Mouse (Mus musculus): ENCODE results near the gene Sem1.

DNA sequence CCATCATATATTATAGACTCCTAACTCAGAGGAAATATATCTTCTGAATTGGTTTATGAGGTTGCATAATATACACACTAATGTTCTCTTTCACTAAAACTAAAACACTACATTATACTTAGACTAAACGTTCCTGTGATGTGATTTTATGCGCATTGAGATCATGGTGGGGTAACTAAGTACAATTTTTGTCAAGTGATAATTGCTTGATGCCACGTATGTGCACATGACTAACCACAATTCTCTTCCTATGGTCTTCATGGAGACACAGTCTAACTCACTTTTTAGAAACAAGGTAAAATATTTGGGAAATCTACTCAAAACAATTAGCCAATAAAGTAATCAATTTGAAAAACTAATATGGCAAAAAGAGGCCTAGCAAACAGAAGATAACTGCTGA is 1.2 kb downstream of the Sem1 start:
- TF ChIP-seq E2F4 (IDR thresholded peaks at IDR 0.05; ENCODE audit: insufficient read depth) (no peak), TCF12 (IDR thresholded peaks at IDR 0.05; ENCODE audit: insufficient read depth, poor library complexity, severe bottlenecking) (no peak), POLR2A (IDR thresholded peaks at IDR 0.05; ENCODE audit: insufficient read length, low read depth) (no peak), USF1 (IDR thresholded peaks at IDR 0.05; ENCODE audit: low read depth) (no peak), MYOG (IDR thresholded peaks at IDR 0.05; ENCODE audit: control insufficient read depth in 1 of 3, insufficient read depth in 1 of 3, insufficient read length in 2 of 3, low read depth in 2 of 3) (no peak), CEBPB (IDR thresholded peaks at IDR 0.05; ENCODE audit: insufficient read depth, poor library complexity, severe bottlenecking) (no peak), POLR2AphosphoS2 (IDR thresholded peaks at IDR 0.05; ENCODE audit: insufficient read length, low read depth) (no peak), MYOD1 (IDR thresholded peaks at IDR 0.05; ENCODE audit: control insufficient read depth in 1 of 3, insufficient read length in 2 of 3, low read depth in 2 of 3) (no peak), MAX (IDR thresholded peaks at IDR 0.05; ENCODE audit: low read depth) (no peak)
